Mouse (Mus musculus): ENCODE data around the gene 3110001I22Rik. TPM values are rescaled to one million over a fixed set of nuclear protein-coding genes. Genes with fewer than 3 reads are reported as not detected.
A peak's percentile ranks its signal among the peaks of the same experiment; 100 is the strongest.
"Not testable (repeated sequence)": the region's sequence is repeated elsewhere in the genome, so short reads cannot be mapped to it uniquely, and the experiment has no call there.

The 3110001I22Rik gene
- total RNA-seq (2017): 25.9 to 65.8 TPM (median 30.8 TPM) in 3 replicates

DNA sequence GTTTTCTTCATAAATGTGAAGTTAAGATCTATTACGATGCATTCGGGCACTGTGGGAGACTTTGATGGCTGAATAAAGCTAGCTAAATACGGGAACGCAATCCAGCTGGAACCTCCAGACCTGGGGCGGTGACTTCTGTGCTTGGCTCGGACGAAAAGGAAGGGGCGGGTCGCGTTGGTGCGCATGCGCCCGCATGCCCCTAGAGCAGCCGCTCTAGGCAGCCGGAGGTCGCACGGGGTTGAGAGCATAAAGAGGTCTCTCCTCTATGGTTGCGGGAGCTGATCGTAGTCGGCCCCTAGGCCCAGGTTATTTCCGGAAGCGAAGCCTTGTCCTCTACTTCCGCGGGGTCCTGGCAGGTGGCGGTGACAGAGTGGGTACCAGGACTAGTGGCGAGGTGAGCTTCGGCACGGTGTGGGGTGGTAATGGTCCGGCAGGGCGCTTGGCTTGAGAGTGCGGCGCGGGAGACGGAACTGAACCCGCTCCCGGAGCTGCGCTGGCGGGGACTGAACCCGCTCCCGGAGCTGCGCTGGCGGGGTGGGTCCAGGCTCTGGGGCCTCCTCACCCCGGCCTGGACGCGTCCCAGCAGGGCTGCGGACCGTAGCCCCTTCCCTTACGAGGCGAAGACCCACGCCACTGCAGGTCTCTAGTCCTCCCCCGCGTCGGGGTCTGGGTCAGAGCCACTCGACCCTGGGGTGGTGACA is at the start of gene 3110001I22Rik, which contains the start of gene Bfar:
TSS of gene 3110001I22Rik (plus strand) at position 245 of the 701 bp plus-strand sequence.
TSS of gene Bfar (plus strand) at position 174 of the 701 bp plus-strand sequence.
- peak; percentile 77 for ATAC-seq (replicated peaks; ENCODE audit: insufficient number of reproducible peaks, low FRiP score, low TSS enrichment, poor library complexity, severe bottlenecking)

DNA sequence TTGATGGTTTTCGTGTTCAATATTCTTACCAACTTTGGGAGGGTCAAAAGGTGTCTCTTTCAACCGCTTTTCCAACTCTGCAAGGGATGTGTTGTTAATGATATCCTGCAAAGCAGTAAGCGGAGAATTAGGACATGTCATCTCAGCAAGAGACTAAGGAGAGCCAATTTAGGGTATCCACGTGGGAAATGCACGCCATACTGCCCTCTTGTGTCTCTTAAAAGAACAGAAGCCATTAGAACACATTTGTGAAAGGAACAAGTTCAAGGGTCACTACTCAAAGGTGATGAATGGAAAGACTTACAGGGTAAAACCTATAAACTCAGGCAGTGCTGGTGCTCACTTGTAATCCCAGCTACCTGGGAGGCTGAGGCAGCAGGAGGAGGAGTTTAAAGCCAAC is 43.4 kb upstream of the 3110001I22Rik start:
- ATAC-seq (replicated peaks; ENCODE audit: insufficient number of reproducible peaks, low FRiP score, low TSS enrichment, poor library complexity, severe bottlenecking): no peak

DNA sequence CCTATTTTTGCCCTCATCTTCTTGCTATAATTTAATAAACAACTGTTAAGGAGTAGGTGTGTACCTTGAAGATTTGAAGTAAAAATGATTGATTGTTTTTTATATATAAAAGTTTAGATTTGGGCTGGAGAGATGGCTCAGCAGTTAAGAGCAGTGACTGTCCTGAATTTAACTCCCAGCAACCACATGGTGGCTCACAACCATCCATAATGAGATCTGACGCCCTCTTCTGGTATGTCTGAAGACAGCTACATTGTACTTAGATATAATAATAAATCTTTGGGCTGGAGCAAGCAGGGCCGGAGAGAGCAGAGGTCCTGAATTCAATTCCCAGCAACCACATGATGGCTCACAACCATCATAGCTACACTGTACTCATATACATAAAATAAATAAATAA is 33.5 kb upstream of the 3110001I22Rik start:
- not testable (repeated sequence) for ATAC-seq (replicated peaks; ENCODE audit: insufficient number of reproducible peaks, low FRiP score, low TSS enrichment, poor library complexity, severe bottlenecking)

DNA sequence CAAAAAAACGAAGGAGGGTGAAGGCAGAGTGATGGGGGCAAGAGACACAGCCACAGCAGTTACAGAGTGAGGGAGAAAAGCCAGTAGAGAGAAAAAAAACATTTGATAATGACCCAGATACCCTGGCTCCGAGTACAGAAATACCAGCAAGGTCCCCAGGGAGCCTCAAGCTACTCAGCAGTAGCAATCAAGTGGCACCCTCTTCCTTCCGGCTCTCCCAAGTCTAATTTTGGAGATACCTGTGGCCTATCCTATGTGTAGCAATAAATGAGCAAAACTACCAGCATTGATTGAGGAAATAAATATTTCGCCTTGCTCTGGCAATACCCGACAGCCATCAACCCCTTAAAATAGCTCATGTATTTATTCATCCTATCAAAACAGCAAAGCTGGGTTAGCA is 32.2 kb upstream of the 3110001I22Rik start:
- no peak for ATAC-seq (replicated peaks; ENCODE audit: insufficient number of reproducible peaks, low FRiP score, low TSS enrichment, poor library complexity, severe bottlenecking)

DNA sequence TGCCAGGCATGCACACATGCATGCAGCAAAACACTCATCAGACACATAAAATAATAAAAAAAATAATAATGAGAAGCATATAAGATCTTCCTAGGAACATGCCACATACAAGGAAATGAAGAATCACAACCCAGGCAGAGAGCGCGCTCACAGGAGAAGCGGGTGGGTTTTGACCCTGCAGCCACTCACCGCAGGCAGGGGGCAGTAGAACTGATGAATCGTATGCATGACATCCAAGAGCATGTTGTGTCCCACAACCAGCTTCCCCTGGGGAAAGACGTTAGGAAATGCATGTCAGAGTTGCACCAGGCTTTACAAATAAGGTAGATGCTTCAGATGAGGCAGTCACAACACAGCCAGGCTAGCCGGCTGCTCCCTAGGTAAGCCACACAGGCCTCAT is 31.7 kb upstream of the 3110001I22Rik start:
- no peak for ATAC-seq (replicated peaks; ENCODE audit: insufficient number of reproducible peaks, low FRiP score, low TSS enrichment, poor library complexity, severe bottlenecking)

DNA sequence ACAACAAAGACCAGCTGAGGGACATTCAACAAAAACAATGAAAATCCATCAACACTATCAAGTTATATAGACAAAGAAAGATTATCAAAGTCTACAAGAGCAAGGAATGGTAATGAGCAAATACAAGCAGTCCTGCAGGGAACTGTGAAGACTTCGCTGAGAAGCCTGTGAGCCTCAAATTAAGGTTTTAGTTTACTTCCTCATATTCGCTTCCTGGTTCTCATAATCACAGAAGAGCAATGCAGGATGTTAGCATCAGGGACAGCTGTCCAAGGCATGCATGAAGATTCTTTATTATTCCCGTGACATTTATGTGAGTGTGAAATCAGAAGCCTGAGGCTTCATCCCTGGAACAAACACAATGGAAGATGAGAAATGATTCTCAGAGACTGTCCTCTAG is 27.3 kb upstream of the 3110001I22Rik start:
- no peak for ATAC-seq (replicated peaks; ENCODE audit: insufficient number of reproducible peaks, low FRiP score, low TSS enrichment, poor library complexity, severe bottlenecking)

DNA sequence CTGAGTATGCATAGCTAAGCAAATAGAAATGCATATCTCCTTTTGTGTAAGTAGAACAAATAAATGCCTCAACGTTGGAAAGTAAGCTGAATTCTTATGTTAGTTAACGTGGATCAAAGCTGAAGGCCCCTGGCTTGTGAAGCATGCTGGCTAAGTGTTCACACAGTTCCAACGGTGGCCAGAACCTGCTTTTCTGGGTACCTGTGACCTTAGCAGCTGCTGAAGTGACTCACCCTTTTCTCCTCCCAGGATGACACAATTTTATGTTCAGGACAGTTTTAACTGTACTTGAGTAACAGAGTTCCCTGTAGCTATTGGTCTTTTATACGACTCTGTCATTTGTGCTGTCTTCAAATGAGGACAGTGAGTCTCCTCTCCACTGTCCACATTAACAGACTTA is 25.8 kb upstream of the 3110001I22Rik start:
- no peak for ATAC-seq (replicated peaks; ENCODE audit: insufficient number of reproducible peaks, low FRiP score, low TSS enrichment, poor library complexity, severe bottlenecking)

DNA sequence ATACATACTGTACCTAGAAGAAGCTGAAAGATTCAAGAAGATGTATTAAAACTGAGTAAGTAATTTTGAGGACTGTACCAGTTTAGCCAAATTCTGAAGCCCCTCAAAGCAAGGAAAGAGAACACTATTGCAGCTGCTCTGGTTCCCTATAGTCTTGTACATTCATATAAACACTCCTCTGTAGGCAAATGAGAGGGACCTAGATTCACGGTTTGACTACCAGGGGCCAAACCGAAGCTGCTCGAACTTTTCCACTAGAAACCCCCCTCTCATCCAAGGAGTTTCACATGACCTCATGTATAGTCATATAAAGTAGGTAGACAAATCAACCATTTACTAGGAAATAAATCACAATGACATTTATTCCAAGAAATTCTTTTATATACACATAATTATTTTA is 12.8 kb upstream of the 3110001I22Rik start:
- no peak for ATAC-seq (replicated peaks; ENCODE audit: insufficient number of reproducible peaks, low FRiP score, low TSS enrichment, poor library complexity, severe bottlenecking)

DNA sequence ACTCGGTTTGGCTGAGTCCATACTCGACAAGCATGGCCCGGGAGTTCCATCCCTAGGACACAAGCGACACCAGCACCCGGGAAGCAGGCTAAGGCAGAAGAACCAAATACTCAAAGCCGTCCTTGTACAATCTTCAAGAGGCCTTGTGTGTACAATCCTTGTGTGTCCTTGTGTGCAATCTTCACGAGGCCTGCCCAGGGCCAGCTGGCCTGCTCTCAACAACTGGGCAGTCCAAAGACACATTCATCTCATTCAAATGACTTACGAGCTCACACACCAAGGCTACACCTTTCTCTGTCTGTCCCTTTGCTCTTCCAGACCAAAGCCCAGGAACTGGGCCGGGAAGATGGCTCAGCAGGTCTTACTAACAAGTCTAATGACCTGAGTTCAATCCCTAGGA is 11.0 kb upstream of the 3110001I22Rik start:
- ATAC-seq (replicated peaks; ENCODE audit: insufficient number of reproducible peaks, low FRiP score, low TSS enrichment, poor library complexity, severe bottlenecking): no peak

DNA sequence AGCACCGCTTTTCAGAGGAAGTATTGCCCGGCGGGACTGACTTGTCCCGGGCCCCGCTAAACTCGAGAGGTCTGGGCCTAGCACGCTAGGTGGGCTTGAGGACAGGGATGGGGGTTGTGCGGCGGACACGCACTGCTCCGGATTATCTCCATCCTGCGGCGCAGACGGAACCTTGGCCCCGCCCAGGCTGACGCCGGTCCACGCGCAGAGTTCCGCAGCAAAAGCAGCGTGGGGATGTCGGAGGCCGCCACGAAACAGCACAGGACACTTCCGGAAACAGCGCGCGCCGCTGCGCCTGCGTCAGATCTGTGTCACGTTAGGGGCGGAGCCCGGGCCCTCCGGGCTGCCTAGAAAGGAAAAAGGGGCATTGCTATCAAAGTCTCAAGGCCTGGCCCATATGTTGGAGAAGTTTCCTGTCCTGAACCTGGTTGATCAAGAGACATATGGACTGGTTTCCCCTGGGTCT is 3.8 kb upstream of the 3110001I22Rik start, which contains the start of gene Parn:
TSS of gene Parn (minus strand) at position 293 of the 466 bp plus-strand sequence.
- ATAC-seq (replicated peaks; ENCODE audit: insufficient number of reproducible peaks, low FRiP score, low TSS enrichment, poor library complexity, severe bottlenecking): peak; percentile 76

DNA sequence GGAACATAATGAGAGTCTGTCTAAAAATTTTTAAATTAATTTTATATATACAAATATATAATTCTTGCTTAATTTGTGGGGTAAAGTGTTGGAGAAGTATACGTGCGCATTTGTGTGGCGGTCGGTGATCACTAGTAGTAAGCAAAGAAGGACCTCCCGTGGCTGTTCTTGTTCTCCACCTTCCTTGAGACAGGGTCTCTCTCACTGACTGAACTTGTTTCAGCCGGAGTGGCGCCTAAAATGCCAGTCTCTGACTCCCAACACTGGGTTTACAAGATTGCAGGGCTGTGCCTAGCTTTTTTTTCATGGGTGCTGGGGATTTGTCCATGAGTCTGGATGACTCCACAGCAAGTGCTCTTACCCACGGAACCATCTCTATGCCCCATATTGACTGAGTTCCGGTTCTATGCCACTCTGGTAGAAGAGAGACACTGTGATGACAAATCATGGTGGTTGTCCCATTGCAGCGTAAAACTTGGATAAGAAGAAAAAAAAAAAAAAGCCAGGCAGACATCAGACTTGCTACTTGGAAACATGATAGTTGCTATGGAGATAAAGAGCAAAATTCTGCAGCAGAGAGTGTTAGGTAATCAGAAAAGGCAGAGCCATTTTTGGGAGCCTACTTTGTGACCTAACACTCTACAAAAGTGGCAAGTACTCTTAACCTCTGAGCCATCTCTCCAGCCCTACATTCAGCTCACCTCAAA is 3.2 kb upstream of the 3110001I22Rik start:
- no peak for ATAC-seq (replicated peaks; ENCODE audit: insufficient number of reproducible peaks, low FRiP score, low TSS enrichment, poor library complexity, severe bottlenecking)

DNA sequence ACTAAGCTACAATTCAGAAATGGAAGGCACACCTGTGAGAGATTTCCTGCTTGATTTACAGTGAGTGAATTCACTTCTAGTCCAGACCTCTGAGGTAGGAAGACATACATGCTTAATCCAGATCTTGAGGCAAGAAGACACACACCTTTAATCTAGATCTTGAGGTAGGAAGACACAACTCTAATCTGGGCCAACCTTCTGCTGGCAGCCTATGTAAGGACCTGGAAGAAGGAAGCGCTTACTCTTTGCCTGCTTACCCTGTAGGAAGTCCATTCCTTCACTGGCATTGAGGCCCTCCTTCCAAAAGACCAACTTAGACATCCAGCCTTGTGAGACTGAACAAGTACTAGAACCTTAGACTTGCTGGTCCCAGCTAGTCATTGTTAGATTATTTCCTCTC is 2.4 kb upstream of the 3110001I22Rik start:
- no peak for ATAC-seq (replicated peaks; ENCODE audit: insufficient number of reproducible peaks, low FRiP score, low TSS enrichment, poor library complexity, severe bottlenecking)

DNA sequence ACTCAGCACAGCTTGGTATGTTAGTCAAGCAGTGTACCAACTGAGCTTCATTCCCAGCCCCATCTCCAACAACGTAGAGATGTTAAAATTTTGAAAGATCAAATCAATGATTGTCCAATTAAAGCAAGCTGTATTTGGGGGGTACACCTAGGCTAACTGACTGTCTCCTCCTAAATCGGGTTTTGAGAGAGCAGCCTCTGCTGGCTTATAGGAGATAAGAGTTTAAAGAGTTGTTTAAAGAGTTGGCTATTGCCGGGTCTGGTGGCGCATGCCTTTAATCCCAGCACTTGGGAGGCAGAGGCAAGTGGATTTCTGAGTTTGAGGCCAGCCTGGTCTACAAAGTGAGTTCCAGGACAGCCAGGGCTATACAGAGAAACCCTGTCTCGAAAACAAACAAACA is 833 bp upstream of the 3110001I22Rik start:
- ATAC-seq (replicated peaks; ENCODE audit: insufficient number of reproducible peaks, low FRiP score, low TSS enrichment, poor library complexity, severe bottlenecking): not testable (repeated sequence)

DNA sequence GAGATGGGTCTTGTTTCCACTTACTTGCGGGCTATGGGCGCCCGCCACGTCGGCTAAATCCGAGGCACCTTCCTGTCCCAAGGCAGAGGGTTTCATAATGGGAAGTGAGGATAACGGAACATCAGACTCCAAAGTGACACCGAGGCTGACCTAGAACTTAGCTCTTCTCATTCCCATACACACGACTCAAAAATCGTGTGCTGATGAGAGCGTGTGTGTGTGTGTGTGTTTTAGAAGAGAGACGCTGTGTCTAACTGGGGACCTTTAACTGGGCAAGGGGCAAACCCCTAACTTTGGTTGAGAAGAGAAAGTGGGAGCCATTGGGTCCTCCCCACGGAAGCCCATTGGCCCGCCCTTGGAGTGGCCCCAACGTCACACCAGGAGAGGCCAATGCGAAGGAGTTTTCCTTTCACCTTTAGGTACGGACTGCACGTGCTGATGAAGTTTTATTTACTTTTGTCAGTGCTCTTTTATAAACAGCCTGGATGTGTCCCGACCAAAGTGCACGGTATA is 713 bp downstream of the 3110001I22Rik start:
- peak; percentile 70 for ATAC-seq (replicated peaks; ENCODE audit: insufficient number of reproducible peaks, low FRiP score, low TSS enrichment, poor library complexity, severe bottlenecking)

DNA sequence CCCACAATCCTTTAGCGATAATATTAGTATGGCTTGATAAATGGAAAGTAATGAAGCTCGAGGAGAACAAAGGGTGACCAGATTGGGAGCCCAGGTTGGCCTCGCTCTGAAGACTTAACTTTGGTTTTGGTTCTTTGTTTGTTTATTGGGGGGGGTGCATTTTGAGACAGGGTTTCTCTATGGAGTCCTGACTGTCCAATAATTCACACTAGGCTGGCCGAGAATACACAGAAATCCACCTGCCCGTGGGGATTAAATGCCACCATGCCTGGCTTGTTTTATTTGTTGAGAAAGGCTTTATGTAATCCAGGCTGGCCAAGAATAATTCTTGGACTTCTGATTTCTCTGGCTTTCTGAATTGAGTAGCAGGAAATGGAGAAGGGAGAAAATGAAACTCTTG is 1.4 kb downstream of the 3110001I22Rik start:
- no peak for ATAC-seq (replicated peaks; ENCODE audit: insufficient number of reproducible peaks, low FRiP score, low TSS enrichment, poor library complexity, severe bottlenecking)

DNA sequence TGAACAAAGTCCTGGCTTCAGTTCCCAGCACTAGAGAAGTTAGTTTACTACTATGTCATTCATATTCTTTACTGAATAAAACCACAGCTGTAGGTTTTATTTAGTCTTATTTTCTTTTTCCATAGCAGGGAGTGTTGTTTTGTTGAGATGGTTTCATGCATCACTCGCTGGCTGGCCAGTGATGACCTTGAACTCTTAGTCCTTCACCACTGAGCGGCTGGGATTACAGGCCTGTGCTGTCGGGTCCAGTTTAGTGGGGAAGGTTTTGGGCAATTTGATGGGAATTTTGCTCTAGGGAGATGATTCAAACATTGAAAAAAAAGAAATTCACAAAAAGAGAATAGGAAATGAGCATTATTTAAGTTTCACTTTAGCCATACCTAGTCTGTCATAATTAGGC is 2.8 kb downstream of the 3110001I22Rik start:
- no peak for ATAC-seq (replicated peaks; ENCODE audit: insufficient number of reproducible peaks, low FRiP score, low TSS enrichment, poor library complexity, severe bottlenecking)

DNA sequence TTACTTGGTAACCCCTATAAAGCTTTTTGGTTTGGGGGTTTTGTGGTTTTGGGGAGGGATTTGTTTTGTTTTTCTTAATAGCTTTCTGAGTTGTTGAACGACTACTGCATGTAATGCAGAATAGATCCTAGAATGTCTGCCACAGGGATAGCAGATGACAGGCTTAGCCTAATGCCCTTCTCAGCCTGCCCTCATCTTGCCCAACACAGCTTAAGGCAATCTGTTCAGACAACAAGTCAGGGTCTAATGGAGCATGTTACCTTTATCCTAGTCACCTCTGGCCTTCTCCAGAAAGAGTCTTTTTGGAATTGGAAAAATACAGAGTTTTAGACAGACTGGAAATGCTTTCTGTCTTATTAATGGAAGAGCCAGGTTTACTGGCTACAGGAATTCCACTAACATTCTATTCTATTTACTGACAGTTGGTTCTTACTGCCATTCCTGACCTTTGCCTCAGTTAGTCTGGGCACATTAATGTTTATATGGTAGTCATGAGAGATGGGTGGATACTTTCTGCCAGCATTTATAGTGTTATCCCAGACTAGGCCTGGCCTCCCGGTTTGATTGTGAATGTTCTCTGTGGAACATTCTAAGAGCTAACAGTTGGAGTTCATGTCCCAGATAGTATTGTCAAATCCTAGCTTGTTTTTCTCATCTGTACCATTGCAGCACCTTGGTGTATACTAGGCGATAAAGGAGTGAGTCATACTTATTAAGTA is 7.0 kb downstream of the 3110001I22Rik start:
- no peak for ATAC-seq (replicated peaks; ENCODE audit: insufficient number of reproducible peaks, low FRiP score, low TSS enrichment, poor library complexity, severe bottlenecking)

DNA sequence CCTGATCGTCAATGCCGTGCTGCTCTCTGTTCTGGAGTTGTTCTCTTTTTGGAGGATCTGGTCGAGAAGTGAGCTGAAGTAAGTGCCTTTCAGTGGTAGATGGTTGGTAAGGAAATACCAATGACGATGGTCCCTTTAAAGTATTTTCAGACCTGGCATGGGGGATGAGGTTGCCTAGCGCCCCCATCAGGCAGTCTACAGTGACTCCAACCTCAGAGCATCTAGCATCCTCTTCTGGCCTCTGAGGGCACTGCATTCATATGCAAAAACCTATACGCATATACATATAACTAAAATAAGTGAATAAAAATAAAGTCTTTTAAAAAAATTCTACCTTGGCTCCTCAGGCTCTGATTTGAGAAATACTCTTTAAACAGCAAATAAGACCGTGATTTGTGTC is 27.3 kb downstream of the 3110001I22Rik start:
- ATAC-seq (replicated peaks; ENCODE audit: insufficient number of reproducible peaks, low FRiP score, low TSS enrichment, poor library complexity, severe bottlenecking): no peak

DNA sequence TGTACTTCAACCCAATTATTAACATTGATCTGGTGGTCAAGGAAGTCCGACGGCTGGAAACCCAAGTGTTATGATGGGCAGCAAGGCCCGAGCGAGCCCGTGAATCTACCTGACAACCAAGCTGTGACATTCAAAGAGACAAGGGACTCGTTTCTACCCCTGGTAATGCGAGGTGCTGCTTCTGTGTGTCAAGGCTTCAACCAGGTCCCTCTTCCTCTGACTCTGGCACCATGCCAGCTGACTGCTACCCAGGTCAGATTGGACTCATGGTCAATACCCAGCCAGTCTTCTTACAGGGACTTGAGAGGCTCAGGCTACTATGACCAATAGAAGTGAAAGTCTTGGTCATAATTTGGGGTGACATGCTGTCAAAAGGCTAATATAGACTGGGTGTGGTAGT is 30.5 kb downstream of the 3110001I22Rik start:
- no peak for ATAC-seq (replicated peaks; ENCODE audit: insufficient number of reproducible peaks, low FRiP score, low TSS enrichment, poor library complexity, severe bottlenecking)
